ENCODE assay signal across 8 mouse cellular contexts in the genomic region with DNA sequence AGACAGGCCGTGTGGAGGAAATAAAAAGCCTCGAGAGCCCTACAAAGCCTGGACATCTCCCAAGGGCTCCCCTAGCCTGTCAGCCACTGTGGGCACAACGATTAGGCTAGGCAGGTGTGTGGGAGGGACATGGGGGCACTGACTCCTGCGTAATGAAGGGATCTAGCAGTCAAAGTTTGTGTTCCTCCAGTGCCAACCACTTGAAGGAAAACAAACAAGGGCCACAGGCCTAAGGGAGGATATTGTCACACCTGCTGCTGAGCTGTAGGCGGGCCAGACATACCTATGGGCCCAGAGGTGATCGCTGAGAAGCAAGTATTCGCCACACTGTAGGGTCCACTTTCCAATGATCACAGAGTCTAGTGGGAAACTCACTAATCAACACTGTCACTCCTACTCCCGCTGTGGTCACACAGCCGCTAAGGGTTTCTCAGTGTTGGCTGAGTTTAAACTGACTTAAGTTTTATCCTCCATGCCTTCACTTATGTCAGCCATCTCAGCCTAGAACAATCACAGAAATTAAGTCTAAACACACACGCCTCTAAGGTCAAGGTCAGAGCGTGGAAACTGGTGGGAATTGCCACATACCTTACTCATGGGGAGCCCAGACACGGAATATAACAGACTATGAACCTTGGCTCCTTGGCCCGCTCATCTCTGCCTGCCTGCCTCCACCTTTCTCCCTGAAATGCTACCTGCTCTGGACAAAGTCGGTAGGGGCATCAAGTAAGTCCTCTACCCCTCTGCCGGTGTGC. TPM values are rescaled to one million over a fixed set of nuclear protein-coding genes. Genes with fewer than 3 reads are reported as not detected.
DNase-seq lines count a peak whose midpoint lies in the region; ATAC-seq and TF ChIP-seq lines count a peak whose summit lies in the region.

No protein-coding gene starts in this region.

- H3K36me3 ChIP-seq in forebrain, embryonic 11.5 days (ENCODE audit: control insufficient read depth, insufficient read depth, low read length) = no peaks in the 10 kb centered on the region; the same call in 1 of the 2 replicates
- H3K36me3 ChIP-seq in limb, embryonic 15.5 days = peaks cover 5% of the 10 kb centered on the region
- no peaks in the 10 kb centered on the region; the same call in 1 of the 2 replicates for H3K36me3 ChIP-seq in neural tube, embryonic 14.5 days (ENCODE audit: control insufficient read depth, insufficient read depth, low read length)

- no peak for ATAC-seq in forebrain, embryonic 11.5 days (replicated peaks; ENCODE audit: low FRiP score)
- no peak for ATAC-seq in limb, embryonic 15.5 days (ENCODE audit: insufficient number of reproducible peaks, low FRiP score, low TSS enrichment, low read depth)
- peak; percentile 36; the same call in 1 of the 2 replicates for ATAC-seq in neural tube, embryonic 14.5 days (ENCODE audit: low read depth)

- TF ChIP-seq CTCF in left cerebral cortex, adult 2 months (IDR thresholded peaks at IDR 0.05) = no peak

- peak overlapping the region; percentile 76 for H3K4me2 ChIP-seq in forebrain, embryonic 11.5 days (ENCODE audit: low read depth, low read length, severe bottlenecking)
- peak overlapping the region; percentile 97 for H3K4me2 ChIP-seq in limb, embryonic 15.5 days
- peak overlapping the region; percentile 82 for H3K4me2 ChIP-seq in neural tube, embryonic 14.5 days (ENCODE audit: low read depth, low read length)

- H3K4me3 ChIP-seq in left cerebral cortex, adult 2 months = peak overlapping the region; percentile 45; the same call in 1 of the 2 replicates
- H3K4me3 ChIP-seq in forebrain, embryonic 11.5 days (ENCODE audit: low read depth, low read length) = peak overlapping the region; percentile 37
- peak overlapping the region; percentile 50 for H3K4me3 ChIP-seq in limb, embryonic 15.5 days
- peak overlapping the region; percentile 37 for H3K4me3 ChIP-seq in neural tube, embryonic 14.5 days (ENCODE audit: low read depth, low read length)

- no peaks in the 10 kb centered on the region for H3K27me3 ChIP-seq in forebrain, embryonic 11.5 days (ENCODE audit: control insufficient read depth, insufficient read depth, low read length)
- H3K27me3 ChIP-seq in limb, embryonic 15.5 days = no peaks in the 10 kb centered on the region
- no peaks in the 10 kb centered on the region for H3K27me3 ChIP-seq in neural tube, embryonic 14.5 days (ENCODE audit: control insufficient read depth, insufficient read depth, low read length)

- peaks cover 10% of the 10 kb centered on the region; the same call in 1 of the 2 replicates for H3K4me1 ChIP-seq in forebrain, embryonic 11.5 days (replicated peaks; ENCODE audit: control insufficient read depth, insufficient read depth, low read length)
- peaks cover 11% of the 10 kb centered on the region for H3K4me1 ChIP-seq in limb, embryonic 15.5 days
- H3K4me1 ChIP-seq in neural tube, embryonic 14.5 days (ENCODE audit: control insufficient read depth, insufficient read depth, low read length) = peaks cover 7% of the 10 kb centered on the region; the same call in 1 of the 2 replicates

- no peaks in the 10 kb centered on the region for H3K9me3 ChIP-seq in forebrain, embryonic 11.5 days (ENCODE audit: control insufficient read depth, low read length)
- H3K9me3 ChIP-seq in limb, embryonic 15.5 days = no peaks in the 10 kb centered on the region
- no peaks in the 10 kb centered on the region for H3K9me3 ChIP-seq in neural tube, embryonic 14.5 days (ENCODE audit: control insufficient read depth, low read length)

- DNase-seq in left cerebral cortex, adult 2 months (ENCODE audit: extremely low spot score in 1 of 2, low spot score in 2 of 2) = no peak
- no peak for DNase-seq in left cerebral cortex, adult 9 months (ENCODE audit: low spot score in 2 of 2)
- no peak for DNase-seq in forebrain, embryonic 11.5 days (ENCODE audit: low spot score)
- no peak for DNase-seq in embryo, embryonic 9.5 days (ENCODE audit: extremely low spot score)
- DNase-seq in T-cell, adult 2 months (ENCODE audit: low spot score) = no peak
- no peak for DNase-seq in layer of hippocampus, adult 9-10 months (ENCODE audit: low spot score)

- intact Hi-C loops in left cerebral cortex, adult 2 months (cut with DNase I) = no loop called here

- H3K9ac ChIP-seq in forebrain, embryonic 11.5 days (ENCODE audit: low read length) = peak overlapping the region; percentile 63
- peak overlapping the region; percentile 50; the same call in 1 of the 2 replicates for H3K9ac ChIP-seq in limb, embryonic 15.5 days
- peak overlapping the region; percentile 50; the same call in 1 of the 2 replicates for H3K9ac ChIP-seq in neural tube, embryonic 14.5 days (replicated peaks; ENCODE audit: low read depth, low read length)

- H3K27ac ChIP-seq in left cerebral cortex, adult 2 months = no peak overlapping the region
- no peak overlapping the region for H3K27ac ChIP-seq in forebrain, embryonic 11.5 days (ENCODE audit: low read depth, low read length)
- no peak overlapping the region for H3K27ac ChIP-seq in limb, embryonic 15.5 days
- H3K27ac ChIP-seq in neural tube, embryonic 14.5 days (ENCODE audit: low read depth, low read length) = no peak overlapping the region

- WGBS in forebrain, embryonic 11.5 days = 55% methylated on average over 15 of the region's 15 CpGs
- 49% methylated on average over 15 of the region's 15 CpGs for WGBS in limb, embryonic 15.5 days
- 52% methylated on average over 15 of the region's 15 CpGs for WGBS in neural tube, embryonic 14.5 days

RNA-seq across cellular contexts. Expression of a gene that starts 0.8 kb away (rescaled TPM):
- 1 to 10 TPM in 1 of 2 experiments, under 1 TPM in 1; 0.75 to 1.3 TPM for total RNA-seq in left cerebral cortex, adult 2 months (2021)
- 0.72 and 1.3 TPM in 2 replicates for polyA plus RNA-seq in forebrain, embryonic 11.5 days (2014; fragmentation: Nextera tagmentation; extraction: Ambion mirVana)
- polyA plus RNA-seq in limb, embryonic 15.5 days (2015; fragmentation: Nextera tagmentation; extraction: Ambion mirVana) = 2.0 TPM in 2 replicates
- 3.6 and 4.4 TPM in 2 replicates for polyA plus RNA-seq in neural tube, embryonic 14.5 days (2014; fragmentation: Nextera tagmentation; extraction: Ambion mirVana)

RNA-seq across cellular contexts. Expression of a gene that starts 23.2 kb away (rescaled TPM):
- 10 to 100 TPM; 45.8 to 49.1 TPM for total RNA-seq in left cerebral cortex, adult 2 months (2021)
- polyA plus RNA-seq in forebrain, embryonic 11.5 days (2014; fragmentation: Nextera tagmentation; extraction: Ambion mirVana) = 36.0 and 36.7 TPM in 2 replicates
- polyA plus RNA-seq in limb, embryonic 15.5 days (2015; fragmentation: Nextera tagmentation; extraction: Ambion mirVana) = 33.6 and 38.2 TPM in 2 replicates
- polyA plus RNA-seq in neural tube, embryonic 14.5 days (2014; fragmentation: Nextera tagmentation; extraction: Ambion mirVana) = 39.3 and 41.6 TPM in 2 replicates

RNA-seq across cellular contexts. Expression of a gene that starts 52.6 kb away (rescaled TPM):
- 10 to 100 TPM; 49.5 to 51.1 TPM for total RNA-seq in left cerebral cortex, adult 2 months (2021)
- polyA plus RNA-seq in forebrain, embryonic 11.5 days (2014; fragmentation: Nextera tagmentation; extraction: Ambion mirVana) = 39.1 and 40.5 TPM in 2 replicates
- polyA plus RNA-seq in limb, embryonic 15.5 days (2015; fragmentation: Nextera tagmentation; extraction: Ambion mirVana) = 39.0 and 39.4 TPM in 2 replicates
- polyA plus RNA-seq in neural tube, embryonic 14.5 days (2014; fragmentation: Nextera tagmentation; extraction: Ambion mirVana) = 69.6 and 80.7 TPM in 2 replicates

RNA-seq across cellular contexts. Expression of a gene that starts 53.0 kb away (rescaled TPM):
- total RNA-seq in left cerebral cortex, adult 2 months (2021) = 10 to 100 TPM; 68.7 to 69.1 TPM
- polyA plus RNA-seq in forebrain, embryonic 11.5 days (2014; fragmentation: Nextera tagmentation; extraction: Ambion mirVana) = 251 and 258 TPM in 2 replicates
- polyA plus RNA-seq in limb, embryonic 15.5 days (2015; fragmentation: Nextera tagmentation; extraction: Ambion mirVana) = 177 and 178 TPM in 2 replicates
- polyA plus RNA-seq in neural tube, embryonic 14.5 days (2014; fragmentation: Nextera tagmentation; extraction: Ambion mirVana) = 211 and 212 TPM in 2 replicates
